Mouse (Mus musculus) ovary, postnatal 14 days (tissue): ENCODE data around the gene Prrx1.

ENCODE experiments used
- DNase-seq: peaks from one replicate; pipeline ENCODE4 v3.0.0; 2022; ENCODE audit warnings: low spot score

The Prrx1 gene

GRCm38 (mm10) chr1:163273132-163273531 lies 40.4 kb downstream of the Prrx1 start:
- DNase-seq: no peak

GRCm38 (mm10) chr1:163266853-163267538 lies 46.5 kb downstream of the Prrx1 start:
- no peak for DNase-seq

GRCm38 (mm10) chr1:163257298-163257697 lies 56.2 kb downstream of the Prrx1 start:
- no peak for DNase-seq

DNA sequence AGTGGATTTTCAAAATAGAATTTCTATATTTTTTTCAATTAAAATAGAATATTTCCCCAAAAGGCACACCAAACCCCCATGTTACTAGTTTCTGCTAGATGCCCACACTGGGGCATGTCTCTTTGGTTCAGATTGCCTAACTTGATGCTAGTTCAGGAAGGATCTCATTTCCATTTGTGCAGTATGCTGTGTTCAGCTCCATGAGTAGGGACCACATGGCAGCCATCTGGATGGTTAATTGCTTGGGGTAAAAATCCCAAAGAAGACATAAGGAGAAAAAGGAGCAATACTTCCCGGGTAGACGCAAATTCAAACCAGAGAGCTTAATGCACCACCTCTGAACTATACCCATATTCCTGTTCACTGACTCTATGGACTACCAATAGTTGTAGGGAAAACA lies 57.6 kb downstream of the Prrx1 start:
- no peak for DNase-seq

DNA sequence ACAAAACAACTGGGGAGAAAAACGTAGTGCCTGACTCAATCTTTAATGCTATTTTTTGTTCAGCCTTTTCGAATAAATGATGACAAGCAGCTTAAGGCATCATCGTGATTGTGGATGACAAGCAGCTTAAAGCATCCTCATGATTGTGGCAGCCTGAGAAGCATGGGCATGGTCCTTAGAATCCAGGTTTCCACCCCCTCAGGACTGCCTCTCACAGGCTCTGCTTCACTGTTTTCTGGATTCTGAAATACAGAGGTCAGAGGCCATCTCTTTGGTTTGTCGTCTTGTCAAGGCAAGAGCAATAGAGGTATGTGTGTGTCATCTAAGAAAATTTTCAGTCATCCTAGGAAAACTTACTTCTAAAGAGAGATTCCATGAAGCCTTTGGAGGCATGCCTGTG lies 60.7 kb downstream of the Prrx1 start:
- DNase-seq: no peak

GRCm38 (mm10) chr1:163252331-163252730 lies 61.2 kb downstream of the Prrx1 start:
- no peak for DNase-seq

GRCm38 (mm10) chr1:163251766-163252165 lies 61.7 kb downstream of the Prrx1 start:
- DNase-seq: no peak

DNA sequence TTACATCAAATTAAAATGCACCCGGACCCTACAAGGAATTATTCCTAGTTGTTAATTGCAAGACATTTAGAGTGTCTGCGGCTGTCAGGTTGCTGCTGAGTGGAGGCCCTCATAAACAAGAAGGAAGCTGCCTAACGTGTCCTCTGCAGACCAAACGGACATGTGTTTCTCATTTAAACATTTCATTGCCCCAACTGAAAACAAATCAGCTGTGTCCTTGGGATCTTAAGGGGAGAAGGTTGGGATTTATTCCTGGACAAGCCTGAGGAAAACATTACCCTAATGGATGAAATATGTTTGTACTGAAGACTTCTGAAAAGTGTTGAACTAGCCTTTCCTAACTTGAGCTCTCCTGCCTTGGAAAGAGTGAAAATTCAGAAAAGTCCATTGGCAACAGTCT lies 74.6 kb downstream of the Prrx1 start:
- no peak for DNase-seq

DNA sequence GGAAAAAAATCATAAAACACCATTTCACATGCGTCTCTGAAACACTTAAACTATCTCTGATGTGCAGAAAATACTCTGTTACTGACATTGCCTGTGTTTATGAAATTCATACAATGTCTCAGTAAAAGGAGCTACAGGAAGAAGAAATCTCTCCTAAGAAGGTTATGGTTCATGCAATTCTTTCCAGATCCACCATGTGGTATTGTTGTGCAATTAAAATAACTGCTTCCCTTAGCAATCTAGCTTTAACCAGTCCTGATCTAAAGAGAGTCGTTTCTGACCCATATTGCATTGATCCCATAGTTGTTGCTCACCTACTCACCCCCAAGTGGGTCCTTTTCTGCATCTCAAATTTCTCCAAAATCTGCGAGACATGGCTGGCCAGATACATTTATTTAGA lies 82.3 kb downstream of the Prrx1 start:
- no peak for DNase-seq

DNA sequence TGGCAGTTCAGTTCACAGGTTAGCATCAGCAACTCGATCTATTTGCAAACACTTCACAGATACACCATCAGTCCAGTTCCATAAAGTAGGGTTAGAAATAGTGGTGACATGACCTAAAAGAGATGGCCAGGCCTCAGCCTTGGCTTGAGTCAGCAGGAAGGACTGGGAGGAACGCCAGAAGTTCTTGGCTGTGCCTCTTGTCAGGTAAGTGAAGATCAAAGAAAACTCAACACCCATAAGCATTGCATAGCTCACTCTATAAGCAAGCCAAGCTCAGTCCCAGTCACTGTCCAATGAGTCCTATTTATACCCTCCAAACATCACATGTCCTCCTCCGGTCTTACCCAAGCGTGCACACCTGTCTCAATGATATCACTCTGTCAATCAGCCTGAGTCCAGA lies 87.2 kb downstream of the Prrx1 start:
- DNase-seq: no peak

- DNase-seq: no peak
Measured at GRCm38 (mm10) chr1:163221767-163222166, 91.7 kb downstream of the Prrx1 start.

- no peak for DNase-seq
Measured at GRCm38 (mm10) chr1:163208919-163209867, 104.3 kb downstream of the Prrx1 start.

DNA sequence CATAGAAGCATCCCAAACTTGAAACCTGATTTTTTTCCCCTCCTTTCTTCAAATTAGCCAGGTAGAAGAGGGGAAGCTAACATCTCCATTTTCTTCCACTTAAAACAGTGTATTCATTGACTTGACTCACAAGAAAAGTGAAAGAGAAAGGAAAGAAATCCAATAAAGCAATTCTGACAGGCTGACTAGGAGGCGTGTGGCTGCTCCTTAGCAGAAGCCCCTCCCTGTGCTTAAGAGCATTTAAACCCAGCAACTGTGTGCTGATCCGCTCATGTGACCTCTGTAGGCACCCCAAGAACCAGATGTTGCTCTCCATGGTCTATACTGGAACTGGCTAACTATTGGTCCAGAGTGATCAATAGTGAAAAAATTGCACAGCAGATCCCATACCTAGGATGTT lies 114.7 kb downstream of the Prrx1 start:
- no peak for DNase-seq

GRCm38 (mm10) chr1:163198059-163198458 lies 115.5 kb downstream of the Prrx1 start:
- DNase-seq: no peak
